Mouse (Mus musculus) activated CD4-positive, CD25-positive, alpha-beta regulatory T cell (primary cell): Measurements from ENCODE around the gene Acot12. TPM values are rescaled to one million over a fixed set of nuclear protein-coding genes. Genes with fewer than 3 reads are reported as not detected.

Source experiments
- polyA plus RNA-seq, 2 experiments: library from polyadenylated mRNA; unstranded; fragments of 100-300 nt; shearing (Covaris generic); gene quantifications; one replicate each; pipeline ENCODE4 v1.2.1; 2017

Acot12 gene
- under 1 TPM; 0.23 to 0.41 TPM for polyA plus RNA-seq

GRCm38 (mm10) chr13:91741280-91742047, at the start of gene Acot12:
Gene Acot12, plus strand, starts transcription at chr13:91741512.

GRCm38 (mm10) chr13:91807155-91807839, 66.0 kb downstream of the Acot12 start, which contains the start of gene Zcchc9:
Gene Zcchc9, minus strand, starts transcription at chr13:91807705.

Other genes starting within 250 kb of the Acot12 start
- gene Zcchc9, start 66.2 kb downstream of the Acot12 start, polyA plus RNA-seq, result 10 to 100 TPM; 37.2 to 44.7 TPM
- not detected for gene Ckmt2, start 135.4 kb downstream of the Acot12 start, polyA plus RNA-seq